Mouse (Mus musculus) spleen, adult 12 weeks (tissue): ENCODE results near the gene Gm20388.

Experiments used
- DNase-seq: peaks from one replicate; pipeline ENCODE4 v3.0.0; 2022; ENCODE audit warnings: low spot score

The Gm20388 gene

DNA sequence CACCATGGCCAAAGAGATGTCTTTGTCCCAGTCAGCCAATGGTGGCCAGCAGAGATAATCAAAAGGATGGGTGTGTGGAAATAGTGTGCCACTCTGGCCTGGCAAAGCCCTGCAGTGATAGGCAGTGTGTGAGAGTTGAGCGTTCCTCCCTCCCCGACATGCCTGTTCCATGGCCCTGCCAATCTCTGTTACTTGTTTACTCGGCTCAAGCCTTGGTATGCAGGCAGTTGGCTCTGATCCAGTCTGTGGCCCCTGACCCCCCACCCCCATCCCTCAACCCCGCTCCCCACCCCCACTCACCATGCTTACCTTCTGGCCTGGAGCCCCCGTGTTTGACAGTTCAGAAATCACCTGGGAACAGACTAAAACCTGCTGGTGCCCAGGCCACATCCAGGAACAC is 507.5 kb downstream of the Gm20388 start:
- DNase-seq = no peak

DNA sequence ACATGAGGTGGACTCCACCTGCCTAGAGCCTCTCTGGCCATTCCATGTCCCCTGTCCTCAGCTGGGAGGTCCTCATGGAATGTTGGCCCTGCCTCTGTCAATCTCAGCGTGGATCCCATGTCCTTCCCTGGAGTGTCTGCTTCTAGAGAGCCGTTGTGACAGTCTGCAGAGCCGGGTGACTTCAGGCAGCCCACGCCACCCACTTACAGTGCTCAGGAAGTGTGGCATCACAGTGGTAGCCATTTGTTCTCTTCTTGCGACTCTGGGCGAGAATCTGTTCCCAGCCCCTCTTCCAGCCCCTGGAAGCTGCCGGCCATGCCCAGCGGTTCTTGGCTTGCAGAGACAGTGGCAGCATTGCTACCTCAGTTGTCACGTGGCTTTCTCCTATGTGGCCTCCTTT is 509.0 kb downstream of the Gm20388 start:
- no peak for DNase-seq

DNA sequence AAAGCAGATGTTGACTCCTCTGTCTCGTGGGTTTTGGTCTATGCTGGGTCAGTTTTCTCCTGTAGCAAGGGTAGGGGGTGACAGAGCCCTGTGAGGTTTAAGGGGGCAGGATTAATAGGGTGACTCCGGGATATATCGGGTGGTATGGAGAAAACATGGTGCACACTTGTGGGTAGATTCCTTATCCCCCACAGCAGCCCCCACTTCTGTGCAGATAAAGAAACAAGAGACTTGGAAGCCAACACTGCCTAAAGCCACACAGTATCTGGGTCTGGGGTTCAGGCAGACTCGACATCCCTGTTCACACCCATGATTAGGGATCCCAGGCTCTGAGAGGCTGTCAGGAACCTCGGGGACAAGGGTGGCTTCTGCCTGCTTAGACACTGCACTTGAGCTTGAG is 509.6 kb downstream of the Gm20388 start:
- no peak for DNase-seq

DNA sequence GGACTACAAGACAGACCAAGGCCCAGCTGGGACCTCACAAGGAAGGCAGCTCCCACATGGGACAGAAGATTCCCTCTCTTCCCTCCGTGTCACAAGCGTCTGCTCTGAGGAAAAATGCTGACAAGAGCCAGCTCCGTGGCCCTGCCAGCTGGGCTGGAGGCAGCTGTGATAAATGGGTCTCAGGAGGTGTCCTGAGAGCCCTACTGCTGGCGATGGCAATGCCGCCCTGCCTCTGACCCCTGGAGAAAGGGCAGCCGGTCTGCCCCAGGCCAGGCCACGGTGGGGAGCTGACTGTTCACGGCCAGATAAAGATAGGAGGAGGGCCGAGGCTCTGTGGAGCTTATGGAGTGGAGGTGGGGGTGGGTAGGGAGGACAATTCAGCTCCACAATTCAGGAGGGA is 511.0 kb downstream of the Gm20388 start:
- no peak for DNase-seq

DNA sequence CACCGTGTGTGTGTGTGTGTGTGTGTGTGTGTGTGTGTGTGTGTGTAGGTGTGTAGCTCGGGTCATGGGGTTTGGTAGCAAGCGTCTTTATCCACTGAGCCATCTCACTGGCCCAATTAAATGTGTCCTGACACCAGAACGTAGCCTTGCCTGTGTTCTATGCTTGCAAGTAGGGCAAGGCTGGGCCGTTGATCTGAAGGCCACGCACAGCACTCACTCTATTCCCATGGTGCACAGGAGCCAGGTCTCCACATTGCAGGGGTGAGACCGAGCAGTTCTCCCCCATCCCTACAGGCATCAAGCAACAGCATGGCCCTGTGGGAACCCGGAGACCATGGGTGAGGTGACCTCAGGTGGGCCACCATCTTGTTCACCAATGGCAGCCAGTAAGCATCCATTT is 511.6 kb downstream of the Gm20388 start:
- DNase-seq = no peak

DNA sequence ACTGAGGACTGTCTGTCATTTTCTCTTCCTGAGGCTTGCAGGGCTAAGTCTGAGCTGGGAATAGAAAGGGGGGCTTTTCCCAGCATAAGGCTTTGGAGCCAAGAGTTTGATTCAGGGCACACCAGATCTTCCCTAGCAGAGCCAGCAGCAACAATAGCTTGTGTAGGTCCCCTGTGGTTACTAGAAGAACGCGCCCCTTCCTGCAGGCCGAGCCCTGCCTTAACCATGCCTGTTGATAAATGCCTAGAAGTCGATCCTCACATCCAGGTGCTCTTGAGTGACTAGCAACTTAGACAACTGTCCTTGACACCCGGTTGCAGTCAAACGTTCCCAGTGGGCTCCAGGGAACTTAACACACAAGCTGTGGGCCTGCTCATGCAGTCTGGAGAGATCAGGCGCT is 512.9 kb downstream of the Gm20388 start:
- no peak for DNase-seq

DNA sequence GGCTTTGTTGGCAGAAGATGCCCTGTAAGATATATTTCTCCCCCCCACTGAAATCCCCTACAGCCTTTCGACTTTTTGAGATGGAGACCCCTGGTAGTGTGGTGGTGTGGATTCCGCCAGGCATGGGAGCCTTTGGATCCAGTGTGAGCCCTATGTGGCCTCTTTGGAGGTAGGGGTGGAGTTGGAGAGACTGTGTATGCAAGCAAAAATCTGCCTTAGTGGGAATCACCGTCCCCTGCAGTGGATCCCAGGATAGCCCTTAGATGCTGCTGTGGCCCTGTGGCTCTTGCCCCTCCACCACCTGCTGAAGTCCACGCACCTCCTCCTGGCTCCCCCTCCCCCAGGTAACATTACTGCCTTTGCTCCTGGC is 514.2 kb downstream of the Gm20388 start:
- DNase-seq = no peak

DNA sequence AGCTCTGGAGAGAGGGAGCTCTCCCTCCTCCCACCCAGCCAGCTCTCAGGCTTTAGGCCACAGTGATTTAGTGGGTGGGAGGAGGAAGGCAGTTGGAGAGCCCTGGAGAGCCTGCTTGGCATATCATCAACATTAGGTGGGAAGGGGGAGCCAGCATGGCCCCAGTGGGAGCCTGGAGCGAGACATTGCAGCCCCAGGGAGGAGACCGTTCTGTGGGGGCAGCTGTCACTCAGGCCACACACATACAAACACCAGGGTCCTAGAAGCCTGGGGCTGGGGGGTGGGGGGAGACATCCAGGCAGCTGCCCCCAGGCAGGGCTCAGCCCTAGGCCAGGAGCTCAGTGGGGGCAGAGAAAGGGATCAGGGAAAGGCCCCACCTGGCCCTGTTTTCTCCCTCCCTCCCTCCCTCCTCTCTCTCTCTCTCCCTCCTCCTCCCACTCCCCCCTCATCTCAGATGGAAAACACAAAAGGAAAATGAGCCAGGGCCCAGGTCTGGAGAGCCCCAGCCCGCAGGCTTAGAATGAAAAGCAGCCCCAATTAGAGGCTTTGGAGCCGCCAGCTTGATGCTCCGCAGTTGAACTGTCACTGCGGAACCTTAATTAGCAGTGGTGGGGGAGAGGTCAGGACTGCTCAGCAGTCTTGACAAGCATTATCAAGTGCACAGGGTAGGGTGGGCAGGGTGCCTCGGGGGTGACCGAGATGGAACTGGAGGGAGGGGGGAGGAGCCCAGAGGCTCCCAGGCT is 514.7 kb downstream of the Gm20388 start:
- no peak for DNase-seq

DNA sequence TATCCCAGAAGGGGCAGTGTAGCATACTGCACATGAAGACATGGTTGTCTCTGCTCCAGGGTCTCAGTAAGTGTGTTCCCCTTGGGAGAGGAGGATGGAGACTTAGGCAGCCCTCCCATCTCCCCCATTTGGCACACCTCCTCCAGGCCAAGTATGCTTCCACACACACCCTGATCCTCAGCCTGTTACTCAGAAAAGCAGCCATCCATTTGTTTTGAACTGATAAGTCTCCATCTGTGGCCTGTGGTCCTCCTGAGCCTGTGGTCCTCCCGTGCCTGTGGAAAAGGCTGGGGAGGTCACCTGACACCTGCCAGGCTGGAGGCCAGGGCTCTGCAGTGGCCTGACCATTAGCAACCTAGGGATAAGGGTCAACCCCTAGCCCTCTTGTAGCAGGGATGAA is 515.5 kb downstream of the Gm20388 start:
- no peak for DNase-seq

DNA sequence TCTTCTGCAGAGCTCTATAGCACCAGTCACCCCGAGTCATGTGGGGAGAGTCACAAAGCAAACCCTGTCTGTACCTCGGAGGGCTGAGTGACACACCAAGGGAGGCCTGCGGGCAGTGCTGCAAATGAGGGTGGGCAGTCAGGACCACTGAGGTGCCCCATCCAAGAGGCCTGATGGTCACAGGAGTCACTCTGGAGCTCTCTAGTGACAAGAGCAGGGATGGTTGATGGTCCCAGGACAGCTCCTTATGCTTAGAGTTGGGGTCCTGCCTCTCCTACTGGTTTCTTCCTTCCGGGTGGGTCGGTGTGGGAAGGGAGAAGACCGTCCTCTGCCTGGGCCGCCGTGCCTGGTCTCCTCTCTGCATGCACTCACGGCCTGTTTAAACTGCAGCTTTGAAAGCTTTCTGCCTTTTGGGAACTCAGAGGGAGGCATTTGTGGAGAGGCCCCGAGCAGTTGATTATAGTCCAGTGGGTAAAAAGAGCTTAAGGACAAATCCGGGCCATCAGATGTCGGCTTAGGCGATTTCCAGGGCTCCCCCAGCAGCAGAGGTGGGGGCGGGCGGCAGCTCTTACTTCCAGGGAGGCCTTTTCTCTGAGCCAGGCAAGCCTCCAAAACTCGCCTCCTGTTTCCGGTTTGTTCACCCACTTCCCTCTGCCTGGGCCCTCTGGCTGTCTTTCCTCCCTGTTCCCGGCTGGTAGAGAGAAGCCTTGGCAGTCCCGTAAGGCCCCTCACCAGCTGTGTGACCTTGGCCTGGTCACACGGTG is 516.2 kb downstream of the Gm20388 start:
- no peak for DNase-seq

DNA sequence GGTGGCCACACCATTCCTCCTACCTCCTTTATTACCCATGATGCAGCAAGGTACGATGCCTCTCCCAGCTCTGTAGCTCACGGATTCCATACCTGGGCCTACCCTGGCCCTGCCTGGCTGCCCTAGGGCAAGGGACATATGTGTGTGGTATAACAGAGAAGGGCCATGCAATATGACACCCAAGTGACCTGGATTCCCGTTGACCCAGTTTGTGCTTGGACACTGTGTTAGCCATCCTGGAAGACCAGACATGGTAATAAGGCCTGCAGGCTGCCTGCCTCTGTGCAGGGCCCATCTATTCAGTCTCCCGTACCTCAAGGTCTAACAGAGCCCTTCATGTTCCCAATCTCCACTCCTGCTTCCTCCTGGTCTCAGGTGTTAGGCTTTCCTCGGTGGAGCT is 517.9 kb downstream of the Gm20388 start:
- no peak for DNase-seq

DNA sequence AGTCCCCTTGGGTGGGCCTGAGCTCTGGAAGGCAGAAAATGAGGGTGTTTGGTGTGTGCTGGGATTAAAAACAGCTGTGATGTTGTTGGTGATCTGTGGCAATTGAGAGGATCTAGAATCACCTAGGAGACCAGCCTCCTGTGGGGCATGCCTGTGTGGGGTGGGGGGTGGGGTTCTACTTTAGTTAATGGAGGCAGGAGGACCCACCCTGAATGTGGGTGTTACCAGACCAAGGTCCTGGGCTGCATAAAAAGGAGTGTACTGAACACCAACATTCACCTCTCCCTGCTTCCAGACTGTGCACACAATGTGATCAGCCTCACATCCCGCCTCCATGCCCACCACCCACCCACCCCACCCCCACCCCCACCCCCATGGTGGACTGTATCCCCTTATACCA is 518.5 kb downstream of the Gm20388 start:
- DNase-seq = no peak

DNA sequence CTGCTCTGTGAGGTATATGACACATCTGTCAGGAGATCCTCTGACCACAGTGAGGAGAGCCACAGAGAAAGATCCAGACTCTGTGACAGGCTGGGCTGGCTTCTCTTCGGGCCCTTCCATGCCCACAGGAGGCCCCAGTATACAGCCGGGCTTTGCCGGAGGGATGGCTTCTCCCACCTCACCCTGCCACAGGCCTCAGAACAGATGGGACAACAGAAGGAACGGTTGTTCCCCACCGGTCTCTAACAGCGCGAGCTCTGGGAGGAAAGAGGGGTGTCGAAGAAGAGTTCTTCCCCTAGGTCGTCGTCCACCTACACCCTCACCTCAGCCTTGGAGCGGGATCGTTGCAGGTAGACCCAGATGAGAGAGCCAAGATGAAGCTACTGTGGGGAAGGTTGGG is 520.4 kb downstream of the Gm20388 start:
- no peak for DNase-seq

DNA sequence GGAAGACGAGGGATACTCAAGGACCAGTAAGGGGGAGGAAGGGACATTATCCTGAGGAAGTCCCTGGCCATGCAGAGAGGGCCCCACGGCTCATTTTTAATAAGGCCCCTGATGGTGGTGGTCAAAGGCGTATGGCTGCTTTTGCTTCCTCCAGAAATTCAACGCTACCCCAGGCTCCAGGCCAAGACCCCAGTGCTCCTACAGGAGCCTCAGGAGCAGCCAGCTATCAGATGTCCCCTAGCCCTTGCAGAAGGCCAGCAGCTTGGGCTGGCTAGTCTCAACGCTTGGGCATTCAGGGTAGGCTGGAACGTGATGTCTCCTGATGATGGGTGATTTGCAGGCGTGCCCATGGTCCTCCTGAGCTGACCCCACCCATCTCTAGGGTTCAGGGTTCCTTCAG is 521.8 kb downstream of the Gm20388 start:
- DNase-seq = no peak

DNA sequence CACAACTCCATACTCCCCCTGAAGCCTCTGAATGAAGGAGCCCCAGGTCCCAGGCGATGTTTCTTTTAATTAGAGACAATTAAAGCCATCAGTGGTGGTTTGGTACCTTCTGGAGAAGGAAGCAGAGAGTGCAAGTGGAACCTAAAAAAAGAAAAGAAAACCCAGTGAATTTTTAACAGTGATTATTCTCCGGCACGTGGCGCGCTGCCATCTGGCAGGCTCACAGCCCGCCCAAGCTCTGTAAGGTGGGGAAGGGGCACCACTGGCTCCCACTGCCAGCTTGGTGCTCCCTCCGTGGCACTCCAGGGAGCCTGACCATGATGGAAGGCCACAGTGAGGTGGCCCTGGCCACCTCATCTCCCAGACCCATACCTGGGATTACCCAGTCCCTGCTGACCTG is 522.5 kb downstream of the Gm20388 start:
- DNase-seq = no peak

DNA sequence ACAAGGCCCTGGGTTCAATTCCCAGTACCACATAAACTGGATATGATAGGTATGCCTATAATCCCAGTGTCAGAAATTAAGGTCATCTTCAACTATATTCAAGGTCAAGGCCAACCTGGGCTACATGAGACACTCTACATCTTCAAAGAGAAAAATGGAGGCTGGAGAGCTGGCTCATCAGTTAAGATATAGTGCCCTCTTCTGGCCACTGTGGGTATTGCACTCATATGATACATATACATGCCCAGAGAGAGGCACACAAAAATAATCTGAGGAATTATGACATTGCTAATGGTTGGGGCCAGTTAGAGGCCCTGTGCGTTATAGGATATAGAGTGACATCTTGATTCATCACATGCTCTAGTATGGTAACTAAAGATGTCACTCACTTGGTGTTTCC is 523.1 kb downstream of the Gm20388 start:
- DNase-seq = no peak

DNA sequence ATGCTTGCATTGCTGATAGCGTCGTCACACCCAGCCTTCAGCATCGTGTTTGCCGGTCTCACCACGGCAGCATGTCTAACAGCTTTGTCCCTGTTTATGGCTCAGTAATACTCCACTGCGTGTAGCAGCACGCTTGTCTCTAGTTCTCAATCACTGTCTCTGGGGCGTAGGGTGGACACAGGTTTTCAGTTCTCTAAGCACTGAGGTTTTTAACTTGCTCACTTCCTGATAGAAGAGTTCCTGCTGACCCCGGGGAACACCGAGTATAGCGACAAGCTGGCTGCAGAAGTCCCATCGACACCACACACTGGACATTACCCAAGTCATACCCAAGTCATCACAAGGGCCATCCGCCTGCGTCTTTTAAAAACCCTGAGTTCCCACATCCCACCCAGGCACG is 525.1 kb downstream of the Gm20388 start:
- DNase-seq = no peak

DNA sequence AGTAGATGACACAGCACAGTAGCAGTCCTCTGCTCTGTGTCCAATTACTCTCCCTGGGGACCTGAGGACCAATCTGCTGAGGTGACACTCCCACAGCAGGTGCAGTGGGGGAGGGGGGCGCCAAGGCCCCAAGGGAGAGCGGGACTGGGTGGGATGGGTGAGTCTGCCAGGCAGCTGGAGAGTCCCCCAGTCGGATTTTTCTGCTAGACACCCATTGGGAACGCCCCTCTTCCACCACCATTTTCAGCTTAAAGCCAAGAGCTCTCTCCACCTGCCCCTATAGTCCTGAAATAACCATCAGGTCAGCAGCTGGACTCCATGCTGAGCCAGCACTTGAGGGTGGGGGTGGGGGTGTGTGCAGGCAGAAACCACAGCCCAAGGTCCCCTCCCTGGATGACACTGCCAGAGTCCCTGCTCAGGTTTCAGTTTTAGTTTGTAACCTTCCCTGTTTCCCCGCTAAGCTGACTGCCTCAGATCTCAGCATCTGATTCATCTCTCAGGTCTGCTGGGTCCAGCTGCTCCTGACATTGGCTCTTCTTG is 525.9 kb downstream of the Gm20388 start:
- no peak for DNase-seq

DNA sequence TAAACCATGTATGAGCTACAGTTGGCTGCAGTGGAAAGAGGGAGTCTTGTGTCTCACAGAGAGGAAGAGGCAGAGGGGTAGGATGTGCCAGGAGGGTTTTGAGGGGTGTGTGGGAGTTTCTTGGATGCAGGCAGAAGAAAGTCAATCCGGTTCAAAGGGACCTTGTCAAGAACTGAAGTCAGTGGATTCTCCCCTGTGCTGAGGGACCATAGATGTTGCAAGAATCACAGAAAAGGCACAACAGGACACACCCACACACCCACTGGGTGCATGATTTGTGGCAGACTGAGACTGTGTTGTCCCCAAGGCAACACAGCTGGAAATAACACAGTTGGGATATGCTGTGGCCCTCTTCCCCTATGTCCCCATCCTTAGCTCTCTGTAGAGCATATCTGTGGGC is 526.6 kb downstream of the Gm20388 start:
- no peak for DNase-seq

DNA sequence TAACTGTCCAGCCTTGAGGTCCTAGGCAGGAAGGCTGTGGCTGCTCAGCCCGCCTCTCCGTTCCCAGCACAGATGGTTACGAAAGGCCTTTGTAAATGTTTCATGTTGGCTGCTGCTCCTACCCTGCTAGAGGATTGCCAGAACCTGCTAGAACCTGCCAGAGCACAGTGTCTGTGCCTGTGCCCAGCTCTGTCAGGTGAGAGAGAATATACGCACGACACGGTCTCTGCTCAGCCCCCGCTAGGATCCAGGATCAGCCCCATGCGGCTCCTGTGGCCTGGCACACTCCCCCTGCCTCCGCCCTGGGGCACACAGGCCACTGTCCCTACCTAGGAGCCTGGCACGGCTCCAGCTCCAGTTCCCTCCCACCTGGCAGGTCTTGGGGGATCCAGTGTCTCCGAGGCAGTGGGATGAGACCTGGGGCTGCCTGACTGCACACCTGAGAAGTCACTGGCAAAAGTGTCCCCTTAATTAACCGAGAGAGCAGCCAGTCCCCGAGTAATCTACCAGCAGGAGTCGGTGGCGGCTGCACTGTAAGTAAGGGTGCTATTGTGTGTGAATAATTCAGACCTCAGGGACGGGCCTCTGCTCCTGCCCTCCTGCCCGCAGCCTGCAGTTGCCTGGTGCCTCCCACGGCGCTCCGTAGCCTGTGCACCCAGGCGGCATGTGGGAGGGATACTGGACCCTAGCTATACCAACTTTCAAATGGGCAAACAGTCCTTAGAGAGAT is 527.2 kb downstream of the Gm20388 start:
- no peak for DNase-seq

DNA sequence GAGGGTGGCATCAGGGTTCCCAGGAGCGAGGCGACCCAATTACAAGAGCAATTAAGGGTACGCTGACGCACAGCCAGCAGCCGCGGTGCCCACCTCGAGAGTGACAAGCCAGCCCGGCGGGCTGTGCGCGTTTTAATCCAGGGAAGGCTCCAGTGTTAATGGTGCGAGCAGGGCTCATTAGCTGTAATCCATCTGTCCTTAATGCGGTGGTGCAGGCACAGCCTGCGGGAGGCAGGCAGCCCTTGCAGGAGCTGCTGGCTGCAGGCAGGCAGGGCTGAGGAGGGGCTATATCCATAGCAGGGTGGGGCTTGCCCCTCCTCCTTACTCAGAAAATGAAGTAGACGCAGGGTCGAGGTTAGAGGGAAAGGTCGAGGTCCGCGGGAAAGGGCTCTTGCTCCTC is 528.7 kb downstream of the Gm20388 start:
- DNase-seq = no peak

DNA sequence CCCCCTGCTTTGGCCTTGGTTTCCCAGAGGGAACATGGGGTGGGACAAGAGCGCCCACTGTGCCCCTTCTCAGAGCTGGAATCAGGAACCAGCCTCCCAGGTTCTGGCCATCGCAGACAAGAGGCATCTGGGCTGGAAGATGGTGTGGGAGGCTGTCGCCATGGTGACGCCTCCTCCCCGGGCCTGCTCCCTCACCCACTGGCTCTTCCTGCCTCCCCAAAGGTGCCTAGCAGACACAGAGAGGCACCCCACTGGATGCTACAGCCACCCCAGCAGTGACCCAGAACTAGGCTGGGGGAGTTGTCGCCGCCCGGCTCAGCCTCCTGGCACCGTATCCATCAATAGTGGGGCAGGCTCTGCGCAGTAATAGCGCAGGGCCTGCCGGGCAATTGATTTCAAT is 530.1 kb downstream of the Gm20388 start:
- DNase-seq = no peak

DNA sequence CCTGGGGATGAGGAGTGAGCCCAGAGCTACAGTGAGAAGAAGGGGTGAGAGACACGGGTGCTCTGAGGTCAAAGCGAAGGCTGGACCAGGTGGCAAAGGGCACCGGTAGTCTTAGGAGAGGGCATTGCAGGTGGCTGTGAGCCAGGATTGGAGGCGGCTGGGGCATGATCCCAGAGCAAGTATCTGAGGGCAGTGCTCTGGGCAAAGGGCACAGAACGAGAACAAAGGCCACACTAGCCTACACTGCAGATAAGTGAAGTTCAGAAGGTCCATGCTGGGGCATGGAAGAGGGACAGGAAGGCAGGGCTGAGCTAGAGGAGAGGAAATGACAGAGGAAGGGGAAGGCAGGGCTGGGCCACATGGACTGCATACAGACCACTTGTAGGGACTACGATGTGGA is 531.0 kb downstream of the Gm20388 start:
- no peak for DNase-seq
